Mouse (Mus musculus) embryonic facial prominence, embryonic 13.5 days (tissue): ENCODE data around the gene Cebpzos. TPM values are rescaled to one million over a fixed set of nuclear protein-coding genes. Genes with fewer than 3 reads are reported as not detected.

Experiments
- ATAC-seq: fragments of 200-750 bp; cut with Nextera tagmentation; 2 replicates; pipeline ENCODE4 v1.8.0; 2017; ENCODE audit warnings: low read depth; ENCODE audit not compliant: insufficient number of reproducible peaks, insufficient read depth, low FRiP score, low TSS enrichment
- H3K27ac ChIP-seq: fragments of 300-500 bp; sonication (generic); 2 replicates; pipeline ENCODE4 v1.5.1; 2015; ENCODE audit warnings: moderate library complexity, mild to moderate bottlenecking, inconsistent platforms
- H3K27me3 ChIP-seq: fragments of 300-500 bp; sonication (generic); 2 replicates; pipeline ENCODE4 v1.6.1; 2015; ENCODE audit warnings: mild to moderate bottlenecking, inconsistent platforms
- H3K36me3 ChIP-seq: fragments of 300-500 bp; sonication (generic); 2 replicates; pipeline ENCODE4 v1.6.1; 2015; ENCODE audit warnings: mild to moderate bottlenecking, inconsistent platforms
- H3K4me1 ChIP-seq: fragments of 300-500 bp; sonication (generic); 2 replicates; pipeline ENCODE4 v1.6.1; 2015; ENCODE audit warnings: inconsistent platforms
- H3K4me2 ChIP-seq: fragments of 300-500 bp; sonication (generic); 2 replicates; pipeline ENCODE4 v1.6.1; 2015; ENCODE audit warnings: moderate library complexity, mild to moderate bottlenecking, inconsistent platforms
- H3K4me3 ChIP-seq: fragments of 300-500 bp; sonication (generic); 2 replicates; pipeline ENCODE4 v1.5.1; 2015; ENCODE audit warnings: mild to moderate bottlenecking, inconsistent platforms
- H3K9ac ChIP-seq: fragments of 300-500 bp; sonication (generic); 2 replicates; pipeline ENCODE4 v1.6.1; 2015; ENCODE audit warnings: mild to moderate bottlenecking, inconsistent platforms
- H3K9me3 ChIP-seq: fragments of 300-500 bp; sonication (generic); 2 replicates; pipeline ENCODE4 v1.6.1; 2016; ENCODE audit warnings: inconsistent platforms
- WGBS: fragments of 180-500 bp; shearing (Covaris S2); methylation state at CpG from one replicate; pipeline ENCODE4 v1.1.7; 2015; ENCODE audit warnings: mixed read lengths; 5-methylcytosine and 5-hydroxymethylcytosine counted together
- polyA plus RNA-seq: library from polyadenylated mRNA; unstranded; fragments of >200 nt; fragmentation: Nextera tagmentation; extraction: Ambion mirVana; gene quantifications from 2 replicates; pipeline ENCODE4 v1.2.1, GENCODE M21; 2015

Cebpzos gene
- polyA plus RNA-seq, 1 experiment from 2014 or later = 119 TPM

- 94% methylated on average over 4 of the region's 4 CpGs for WGBS
These were observed 22.6 kb downstream of the Cebpzos start for GRCm38 (mm10) chr17:78938927-78939326.

GRCm38 (mm10) chr17:78942579-78942978 is 26.3 kb downstream of the Cebpzos start:
- Histone ChIP-seq H3K4me3 (no peak overlapping the region), H3K9me3 (no peaks in the 10 kb centered on the region), H3K4me1 (peaks cover 2% of the 10 kb centered on the region), H3K9ac (no peak overlapping the region), H3K4me2 (no peak overlapping the region), H3K27ac (no peak overlapping the region), H3K36me3 (peaks cover 52% of the 10 kb centered on the region), H3K27me3 (no peaks in the 10 kb centered on the region)
- ATAC-seq = no peak
- 48% methylated on average over 11 of the region's 11 CpGs for WGBS

More at GRCm38 (mm10) chr17:78938927-78939326, 22.6 kb downstream of the Cebpzos start:
- peaks cover 10% of the 10 kb centered on the region for H3K4me1 ChIP-seq
- H3K36me3 ChIP-seq = peaks cover 42% of the 10 kb centered on the region
- no peaks in the 10 kb centered on the region for H3K27me3 ChIP-seq
- H3K9me3 ChIP-seq = no peaks in the 10 kb centered on the region
- no peak overlapping the region for H3K9ac ChIP-seq
- ATAC-seq = no peak
- H3K4me2 ChIP-seq = no peak overlapping the region
- H3K4me3 ChIP-seq = no peak overlapping the region
- H3K27ac ChIP-seq = no peak overlapping the region

DNA sequence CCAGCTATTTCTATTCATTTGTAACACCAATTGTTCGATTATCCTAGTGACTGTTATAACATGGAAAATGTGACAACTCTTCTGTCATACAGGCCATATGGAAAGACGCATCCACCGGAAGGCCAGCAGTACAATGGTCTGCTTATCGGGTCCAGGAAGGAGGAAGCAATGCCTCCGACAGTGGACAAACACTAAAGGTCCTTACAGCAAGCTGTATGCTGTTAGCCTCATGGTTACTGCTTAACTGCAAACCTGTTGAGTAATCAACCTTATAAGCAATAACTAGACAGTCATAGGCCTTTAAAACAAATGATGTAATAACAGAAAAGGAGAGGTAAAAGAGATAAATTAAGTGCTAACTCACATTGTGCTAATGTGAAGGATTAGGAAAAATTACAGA is 34.9 kb downstream of the Cebpzos start:
- Histone ChIP-seq H3K27ac (no peak overlapping the region), H3K36me3 (peaks cover 85% of the 10 kb centered on the region), H3K27me3 (no peaks in the 10 kb centered on the region), H3K4me3 (no peak overlapping the region), H3K9ac (no peak overlapping the region), H3K9me3 (no peaks in the 10 kb centered on the region), H3K4me1 (no peaks in the 10 kb centered on the region), H3K4me2 (no peak overlapping the region)
- no peak for ATAC-seq
- WGBS = 97% methylated on average over 5 of the region's 5 CpGs

DNA sequence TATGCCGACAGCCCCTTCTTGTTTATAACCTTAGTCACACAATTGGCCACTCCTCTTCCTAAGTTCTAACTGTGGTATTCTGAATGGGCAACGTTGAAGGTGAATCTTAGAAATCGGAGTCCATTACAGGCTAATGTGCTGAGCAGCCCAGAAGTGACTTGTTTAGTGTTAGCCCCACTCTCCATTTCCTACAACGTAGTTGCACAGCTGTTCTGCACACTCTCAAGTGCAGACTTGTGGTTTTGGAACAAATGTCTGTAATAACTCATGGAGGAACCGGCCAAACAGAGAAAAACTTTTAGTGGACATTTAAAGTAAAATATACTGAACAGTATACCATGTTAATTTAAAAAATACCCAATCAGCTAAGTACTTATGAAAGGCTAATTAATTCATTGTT is 35.8 kb downstream of the Cebpzos start:
- H3K9ac ChIP-seq = no peak overlapping the region
- no peak for ATAC-seq
- H3K27ac ChIP-seq = no peak overlapping the region
- no peak overlapping the region for H3K4me3 ChIP-seq
- H3K36me3 ChIP-seq = peaks cover 83% of the 10 kb centered on the region
- no peaks in the 10 kb centered on the region for H3K9me3 ChIP-seq
- no peaks in the 10 kb centered on the region for H3K4me1 ChIP-seq
- H3K27me3 ChIP-seq = no peaks in the 10 kb centered on the region
- no peak overlapping the region for H3K4me2 ChIP-seq
- 90% methylated on average over 5 of the region's 5 CpGs for WGBS

DNA sequence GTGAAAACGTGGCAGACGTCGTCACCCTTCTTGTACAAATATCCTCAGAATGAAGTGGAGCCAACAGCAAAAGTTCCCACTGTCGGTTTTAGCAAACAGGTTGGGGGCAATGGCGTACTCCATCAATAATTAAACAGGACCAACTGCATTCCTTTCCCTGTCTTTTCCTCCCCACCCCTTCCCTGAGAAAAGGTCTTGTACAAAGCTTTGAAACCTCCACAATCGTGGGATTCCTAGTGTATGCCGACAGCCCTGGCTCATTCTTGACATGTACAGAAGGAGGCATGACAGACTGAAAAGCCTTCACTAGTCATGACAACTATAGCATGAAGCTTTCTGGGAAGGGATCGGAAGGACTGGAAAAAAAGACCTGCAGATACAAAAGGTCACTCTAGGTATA is 36.9 kb downstream of the Cebpzos start:
- Histone ChIP-seq H3K4me2 (no peak overlapping the region), H3K9ac (no peak overlapping the region), H3K4me1 (no peaks in the 10 kb centered on the region), H3K4me3 (no peak overlapping the region), H3K27me3 (no peaks in the 10 kb centered on the region), H3K36me3 (peaks cover 82% of the 10 kb centered on the region), H3K9me3 (no peaks in the 10 kb centered on the region), H3K27ac (no peak overlapping the region)
- WGBS = 77% methylated on average over 8 of the region's 8 CpGs
- ATAC-seq = no peak

DNA sequence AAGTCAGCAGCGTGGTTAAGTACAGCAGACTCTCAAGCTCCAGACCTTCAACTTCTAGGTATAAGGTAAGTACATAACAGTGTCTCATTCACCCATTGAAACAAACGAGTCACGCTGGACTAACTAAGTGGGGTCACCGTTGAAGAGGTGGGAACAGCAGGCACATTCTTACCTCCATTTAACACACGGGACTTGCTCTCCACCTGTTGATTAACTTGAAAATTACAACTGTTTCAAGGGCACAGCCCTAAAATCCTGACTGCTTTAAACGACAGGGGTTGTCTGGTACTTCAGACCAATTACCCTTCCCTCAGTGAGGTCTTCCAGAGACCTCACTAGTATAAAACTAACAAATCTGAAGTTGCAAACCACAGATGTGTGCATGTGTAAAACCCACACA is 43.2 kb downstream of the Cebpzos start:
- WGBS = 82% methylated on average over 6 of the region's 6 CpGs

DNA sequence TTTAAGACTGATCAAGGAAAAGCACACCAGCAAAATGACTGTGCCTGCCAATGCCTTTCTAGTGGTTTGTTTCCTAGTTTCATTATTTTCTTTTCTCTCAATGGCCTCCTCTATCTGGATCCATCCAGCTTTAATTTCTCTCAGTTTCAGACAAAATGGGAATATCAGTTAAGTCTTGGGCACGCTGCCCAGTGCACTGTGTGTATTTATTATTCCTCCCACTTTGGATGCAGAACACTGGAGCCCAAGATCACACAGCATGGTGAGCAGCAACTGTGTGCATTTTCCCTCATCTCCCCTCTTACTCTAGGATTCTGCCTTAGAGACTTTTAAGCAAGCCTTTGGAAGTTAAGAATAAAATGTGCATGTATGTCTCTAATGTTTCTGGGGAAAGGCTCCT is 48.1 kb downstream of the Cebpzos start:
- Histone ChIP-seq H3K9me3 (no peaks in the 10 kb centered on the region), H3K4me3 (no peak overlapping the region), H3K4me1 (no peaks in the 10 kb centered on the region), H3K27ac (no peak overlapping the region), H3K9ac (no peak overlapping the region), H3K36me3 (peaks cover 55% of the 10 kb centered on the region), H3K27me3 (no peaks in the 10 kb centered on the region), H3K4me2 (no peak overlapping the region)
- WGBS = 86% methylated on average over 1 of the region's 1 CpGs
- no peak for ATAC-seq

More for the DNA sequence above, 43.2 kb downstream of the Cebpzos start:
- no peaks in the 10 kb centered on the region for H3K27me3 ChIP-seq
- no peak overlapping the region for H3K4me3 ChIP-seq
- peaks cover 73% of the 10 kb centered on the region for H3K36me3 ChIP-seq
- no peaks in the 10 kb centered on the region for H3K4me1 ChIP-seq
- H3K27ac ChIP-seq = no peak overlapping the region
- H3K9me3 ChIP-seq = no peaks in the 10 kb centered on the region
- H3K9ac ChIP-seq = no peak overlapping the region
- H3K4me2 ChIP-seq = no peak overlapping the region
- no peak for ATAC-seq

- Histone ChIP-seq H3K9me3 (no peaks in the 10 kb centered on the region), H3K9ac (no peak overlapping the region), H3K36me3 (peaks cover 49% of the 10 kb centered on the region), H3K27me3 (no peaks in the 10 kb centered on the region), H3K4me2 (no peak overlapping the region), H3K27ac (no peak overlapping the region), H3K4me3 (no peak overlapping the region), H3K4me1 (no peaks in the 10 kb centered on the region)
- WGBS = 91% methylated on average over 11 of the region's 11 CpGs
- no peak for ATAC-seq
These were observed 50.0 kb downstream of the Cebpzos start for GRCm38 (mm10) chr17:78966092-78966883.

GRCm38 (mm10) chr17:78968500-78968899 is 52.2 kb downstream of the Cebpzos start:
- Histone ChIP-seq H3K9ac (no peak overlapping the region), H3K4me3 (no peak overlapping the region), H3K4me2 (no peak overlapping the region), H3K36me3 (peaks cover 47% of the 10 kb centered on the region), H3K9me3 (no peaks in the 10 kb centered on the region), H3K27me3 (no peaks in the 10 kb centered on the region), H3K27ac (no peak overlapping the region), H3K4me1 (no peaks in the 10 kb centered on the region)
- WGBS = 89% methylated on average over 3 of the region's 3 CpGs
- ATAC-seq = no peak

Other genes starting within 250 kb of the Cebpzos start
- 5.2 and 5.6 TPM in 2 replicates for gene Strn, start 179.3 kb upstream of the Cebpzos start, polyA plus RNA-seq
- gene Heatr5b, start 81.1 kb upstream of the Cebpzos start, polyA plus RNA-seq = 16.3 and 17.5 TPM in 2 replicates
- 56.5 and 59.2 TPM in 2 replicates for gene Gpatch11, start 80.9 kb upstream of the Cebpzos start, polyA plus RNA-seq
- 15.4 and 16.2 TPM in 2 replicates for gene Eif2ak2, start 33.9 kb upstream of the Cebpzos start, polyA plus RNA-seq
- 0.10 and 0.22 TPM in 2 replicates for gene Sult6b1, start 9.5 kb upstream of the Cebpzos start, polyA plus RNA-seq
- gene Cebpz, start 20.6 kb downstream of the Cebpzos start, polyA plus RNA-seq = 75.3 and 78.3 TPM in 2 replicates
- gene Ndufaf7, start 20.6 kb downstream of the Cebpzos start, polyA plus RNA-seq = 60.5 and 65.5 TPM in 2 replicates
- gene Prkd3, start 104.3 kb downstream of the Cebpzos start, polyA plus RNA-seq = 43.0 and 46.9 TPM in 2 replicates
- gene Qpct, start 135.4 kb downstream of the Cebpzos start, polyA plus RNA-seq = 7.3 and 8.6 TPM in 2 replicates